Mouse (Mus musculus) kidney, adult 2 months (tissue): Measurements from ENCODE around the gene Gfod1. TPM values are rescaled to one million over a fixed set of nuclear protein-coding genes. Genes with fewer than 3 reads are reported as not detected.
A peak's percentile ranks its signal among the peaks of the same experiment; 100 is the strongest.

Experiments used
- DNase-seq: peaks from one replicate; pipeline ENCODE4 v3.0.0; 2021
- H3K27ac ChIP-seq: fragments of 200-500 bp; 2 replicates; pipeline ENCODE4 v1.5.1; 2012; ENCODE audit warnings: low read depth, low read length, control low read depth, inconsistent platforms; ENCODE audit not compliant: insufficient read depth
- H3K27me3 ChIP-seq: fragments of 200-500 bp; replicated peaks from 2 replicates; pipeline ENCODE4 v1.6.1; 2012; ENCODE audit warnings: mild to moderate bottlenecking, moderate library complexity, low read length, inconsistent platforms; ENCODE audit not compliant: control insufficient read depth, insufficient read depth
- H3K36me3 ChIP-seq: fragments of 200-500 bp; 2 replicates; pipeline ENCODE4 v1.6.1; 2012; ENCODE audit warnings: mild to moderate bottlenecking, moderate library complexity, low read length, inconsistent platforms; ENCODE audit not compliant: control insufficient read depth, insufficient read depth
- H3K4me1 ChIP-seq: fragments of 200-500 bp; 2 replicates; pipeline ENCODE4 v1.6.1; 2011; ENCODE audit warnings: low read length; ENCODE audit not compliant: control insufficient read depth, insufficient read depth
- H3K4me3 ChIP-seq: fragments of 200-500 bp; 2 replicates; pipeline ENCODE4 v1.5.1; 2011; ENCODE audit warnings: mild to moderate bottlenecking, low read depth, low read length, control low read depth; ENCODE audit not compliant: insufficient read depth
- CTCF ChIP-seq: fragments of 200-500 bp; conservative IDR thresholded peaks from 2 replicates; pipeline ENCODE4 v1.5.1; 2011; ENCODE audit warnings: low read depth, mild to moderate bottlenecking, control low read depth, low read length, moderate library complexity, mixed read lengths; ENCODE audit not compliant: insufficient read depth, insufficient read length
- POLR2A ChIP-seq: fragments of 200-500 bp; IDR thresholded peaks from one replicate; pipeline ENCODE4 v1.6.1; 2011; ENCODE audit warnings: low read depth, low read length, control low read depth
- WGBS: fragments of 180-500 bp; shearing (Covaris S2); methylation state at CpG from one replicate; pipeline ENCODE4 v1.1.7; 2018; 5-methylcytosine and 5-hydroxymethylcytosine counted together
- polyA plus RNA-seq: library from polyadenylated mRNA; depleted of rRNA; stranded (reverse); fragments of >200 nt; gene quantifications from 2 replicates; pipeline ENCODE4 v1.2.3, GENCODE M21; 2012; rRNA removed

Gfod1 gene
- polyA plus RNA-seq, 1 experiment, result 2.0 TPM

DNA sequence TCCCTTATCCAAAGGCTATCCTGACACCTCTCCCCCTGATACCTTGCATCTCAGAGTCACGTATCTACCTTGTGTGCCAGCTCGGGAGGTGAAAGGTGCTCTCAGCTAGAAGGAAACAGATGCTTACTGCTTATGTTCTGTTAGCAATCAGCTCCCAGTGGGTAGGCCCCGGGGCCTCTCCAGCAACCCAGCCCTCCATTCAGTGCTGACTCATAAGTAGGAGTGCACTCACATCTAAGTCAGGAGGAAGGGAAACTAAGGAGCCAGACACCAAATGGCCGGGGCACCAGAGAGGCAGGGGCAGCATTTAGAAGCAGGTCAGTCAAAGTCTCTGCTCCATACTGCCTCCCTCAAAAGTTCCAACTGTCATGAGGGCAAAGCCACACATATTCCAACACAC, 155.3 kb downstream of the Gfod1 start:
- WGBS, result 77% methylated on average over 4 of the region's 4 CpGs
- H3K36me3 ChIP-seq, result no peaks in the 10 kb centered on the region; the same call in 1 of the 2 replicates
- H3K27ac ChIP-seq, result no peak overlapping the region
- no peaks in the 10 kb centered on the region for H3K27me3 ChIP-seq
- TF ChIP-seq CTCF (no peak), POLR2A (no peak)
- DNase-seq, result no peak
- H3K4me3 ChIP-seq, result no peak overlapping the region
- peaks cover 12% of the 10 kb centered on the region for H3K4me1 ChIP-seq

DNA sequence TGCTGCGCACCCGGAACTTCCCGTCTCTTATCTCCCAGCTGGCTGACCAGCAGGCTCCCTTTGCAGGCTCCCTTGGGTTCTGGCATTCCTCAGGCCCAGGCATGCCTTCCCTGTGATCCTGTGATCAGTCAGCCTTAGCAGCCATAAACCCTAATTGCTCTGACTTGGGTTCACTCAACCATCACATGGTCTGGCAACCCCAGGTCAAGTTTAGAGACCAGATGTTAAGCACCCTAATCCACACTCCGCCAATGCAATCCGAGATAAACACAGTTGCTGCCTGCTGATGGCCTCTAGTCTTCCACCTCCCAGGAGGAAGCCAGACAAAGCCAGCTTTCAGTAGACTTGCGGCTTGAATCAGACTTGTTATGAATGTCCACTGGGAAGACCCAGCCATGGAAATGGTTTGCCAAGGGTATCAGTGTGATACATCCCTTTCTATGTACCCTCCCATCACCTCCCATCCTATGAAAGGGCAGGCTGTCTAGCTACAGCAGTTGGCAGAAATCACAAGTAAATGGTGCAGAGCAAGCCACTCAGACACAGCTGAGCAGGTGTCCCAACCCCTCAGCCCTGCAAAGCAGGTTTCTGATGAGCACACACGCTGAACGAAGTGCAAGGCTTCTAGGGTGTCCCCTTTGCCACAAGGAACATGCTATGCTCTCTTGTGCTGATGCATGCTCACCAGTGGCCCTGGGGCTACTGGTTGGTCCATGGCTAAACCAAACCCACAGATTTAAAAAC, 157.3 kb downstream of the Gfod1 start:
- TF ChIP-seq POLR2A (no peak), CTCF (no peak)

More for the DNA sequence above, 157.3 kb downstream of the Gfod1 start:
- DNase-seq, result peak; percentile 84
- Histone ChIP-seq H3K27me3 (no peaks in the 10 kb centered on the region), H3K4me1 (peaks cover 12% of the 10 kb centered on the region), H3K36me3 (no peaks in the 10 kb centered on the region), H3K27ac (peak overlapping the region; percentile 42; the same call in 1 of the 2 replicates), H3K4me3 (no peak overlapping the region)
- WGBS, result 30% methylated on average over 8 of the region's 8 CpGs

Other genes with a start within 250 kb of the Gfod1 start
- gene Tbc1d7, start 132.7 kb downstream of the Gfod1 start, polyA plus RNA-seq, result 26.3 and 33.7 TPM in 2 replicates
- gene Sirt5, start 61.3 kb upstream of the Gfod1 start, polyA plus RNA-seq, result 14.8 and 16.7 TPM in 2 replicates
- 42.8 and 46.0 TPM in 2 replicates for gene Nol7, start 94.2 kb upstream of the Gfod1 start, polyA plus RNA-seq
- gene Ranbp9, start 177.1 kb upstream of the Gfod1 start, polyA plus RNA-seq, result 11.4 and 15.4 TPM in 2 replicates